Mouse (Mus musculus) forebrain, embryonic 13.5 days (tissue): ENCODE results near the gene Rnf216. TPM values are rescaled to one million over a fixed set of nuclear protein-coding genes. Genes with fewer than 3 reads are reported as not detected.

Experiments used
- ATAC-seq: fragments of 200-750 bp; cut with Nextera tagmentation; 2 replicates; pipeline ENCODE4 v1.8.0; 2017
- H3K27ac ChIP-seq: fragments of 300-500 bp; sonication (generic); 2 replicates; pipeline ENCODE4 v1.5.1; 2015; ENCODE audit warnings: inconsistent platforms, mild to moderate bottlenecking, moderate library complexity
- H3K27me3 ChIP-seq: fragments of 300-500 bp; sonication (generic); 2 replicates; pipeline ENCODE4 v1.6.1; 2015; ENCODE audit warnings: mild to moderate bottlenecking, inconsistent platforms
- H3K36me3 ChIP-seq: fragments of 300-500 bp; sonication (generic); 2 replicates; pipeline ENCODE4 v1.6.1; 2015; ENCODE audit warnings: mild to moderate bottlenecking, inconsistent platforms; ENCODE audit not compliant: poor library complexity, severe bottlenecking
- H3K4me1 ChIP-seq: fragments of 300-500 bp; sonication (generic); 2 replicates; pipeline ENCODE4 v1.6.1; 2015; ENCODE audit warnings: inconsistent platforms
- H3K4me2 ChIP-seq: fragments of 300-500 bp; sonication (generic); 2 replicates; pipeline ENCODE4 v1.6.1; 2015; ENCODE audit warnings: inconsistent platforms, mild to moderate bottlenecking, moderate library complexity
- H3K4me3 ChIP-seq: fragments of 300-500 bp; sonication (generic); 2 replicates; pipeline ENCODE4 v1.5.1; 2015; ENCODE audit warnings: mild to moderate bottlenecking, inconsistent platforms
- H3K9ac ChIP-seq: fragments of 300-500 bp; sonication (generic); 2 replicates; pipeline ENCODE4 v1.6.1; 2015; ENCODE audit warnings: mild to moderate bottlenecking, inconsistent platforms
- H3K9me3 ChIP-seq: fragments of 300-500 bp; sonication (generic); replicated peaks from 2 replicates; pipeline ENCODE4 v1.6.1; 2016; ENCODE audit warnings: inconsistent platforms
- WGBS: fragments of 180-500 bp; shearing (Covaris S2); methylation state at CpG from one replicate; pipeline ENCODE4 v1.1.7; 2015; 5-methylcytosine and 5-hydroxymethylcytosine counted together
- polyA plus RNA-seq: library from polyadenylated mRNA; unstranded; fragments of >200 nt; fragmentation: Nextera tagmentation; extraction: Ambion mirVana; gene quantifications from 2 replicates; pipeline ENCODE4 v1.2.1, GENCODE M21; 2015

Gene Rnf216
- polyA plus RNA-seq, 1 experiment from 2014 or later = 36.7 TPM

GRCm38 (mm10) chr5:143033277-143033676 is 79.5 kb downstream of the Rnf216 start:
- H3K27me3 ChIP-seq = no peaks in the 10 kb centered on the region
- WGBS = 84% methylated on average over 3 of the region's 3 CpGs
- no peak overlapping the region for H3K27ac ChIP-seq
- no peak overlapping the region for H3K4me3 ChIP-seq
- no peaks in the 10 kb centered on the region for H3K36me3 ChIP-seq
- no peak overlapping the region for H3K9ac ChIP-seq
- no peaks in the 10 kb centered on the region for H3K9me3 ChIP-seq
- ATAC-seq = no peak
- peaks cover 13% of the 10 kb centered on the region for H3K4me1 ChIP-seq
- H3K4me2 ChIP-seq = no peak overlapping the region

GRCm38 (mm10) chr5:143032639-143033146 is 80.1 kb downstream of the Rnf216 start:
- H3K9ac ChIP-seq = peak overlapping the region; percentile 14; the same call in 1 of the 2 replicates
- no peaks in the 10 kb centered on the region for H3K27me3 ChIP-seq
- peaks cover 13% of the 10 kb centered on the region for H3K4me1 ChIP-seq
- no peak for ATAC-seq
- peaks cover 5% of the 10 kb centered on the region; the same call in 1 of the 2 replicates for H3K36me3 ChIP-seq
- no peak overlapping the region for H3K4me2 ChIP-seq
- H3K9me3 ChIP-seq = no peaks in the 10 kb centered on the region
- H3K4me3 ChIP-seq = no peak overlapping the region
- H3K27ac ChIP-seq = no peak overlapping the region
- WGBS = 44% methylated on average over 2 of the region's 2 CpGs

- WGBS = 42% methylated on average over 7 of the region's 7 CpGs
- H3K27me3 ChIP-seq = no peaks in the 10 kb centered on the region
- H3K9ac ChIP-seq = no peak overlapping the region
- no peak for ATAC-seq
- peak overlapping the region; percentile 8 for H3K27ac ChIP-seq
- no peaks in the 10 kb centered on the region for H3K9me3 ChIP-seq
- H3K36me3 ChIP-seq = peaks cover 15% of the 10 kb centered on the region
- H3K4me3 ChIP-seq = no peak overlapping the region
- H3K4me2 ChIP-seq = no peak overlapping the region
- peaks cover 13% of the 10 kb centered on the region for H3K4me1 ChIP-seq
Observed at GRCm38 (mm10) chr5:143031681-143032080, 81.1 kb downstream of the Rnf216 start.

- Histone ChIP-seq H3K9ac (no peak overlapping the region), H3K9me3 (no peaks in the 10 kb centered on the region), H3K4me1 (peaks cover 13% of the 10 kb centered on the region), H3K4me3 (no peak overlapping the region), H3K4me2 (no peak overlapping the region), H3K36me3 (peaks cover 20% of the 10 kb centered on the region), H3K27ac (peak overlapping the region; percentile 8; the same call in 1 of the 2 replicates), H3K27me3 (no peaks in the 10 kb centered on the region)
- no peak for ATAC-seq
- WGBS = 35% methylated on average over 4 of the region's 4 CpGs
Observed at GRCm38 (mm10) chr5:143031193-143031592, 81.6 kb downstream of the Rnf216 start.

- H3K4me3 ChIP-seq = no peak overlapping the region
- 95% methylated on average over 2 of the region's 2 CpGs for WGBS
- H3K4me2 ChIP-seq = no peak overlapping the region
Observed at GRCm38 (mm10) chr5:143023887-143024286, 88.9 kb downstream of the Rnf216 start.

GRCm38 (mm10) chr5:143022956-143023355 is 89.8 kb downstream of the Rnf216 start:
- H3K4me2 ChIP-seq = no peak overlapping the region
- peaks cover 40% of the 10 kb centered on the region for H3K36me3 ChIP-seq
- H3K4me1 ChIP-seq = no peaks in the 10 kb centered on the region
- no peak for ATAC-seq
- H3K27me3 ChIP-seq = no peaks in the 10 kb centered on the region
- H3K9ac ChIP-seq = no peak overlapping the region
- no peak overlapping the region for H3K4me3 ChIP-seq
- no peaks in the 10 kb centered on the region for H3K9me3 ChIP-seq
- no peak overlapping the region for H3K27ac ChIP-seq
- WGBS = 100% methylated on average over 1 of the region's 1 CpGs

More at GRCm38 (mm10) chr5:143023887-143024286, 88.9 kb downstream of the Rnf216 start:
- Histone ChIP-seq H3K36me3 (peaks cover 42% of the 10 kb centered on the region), H3K27ac (no peak overlapping the region), H3K9me3 (no peaks in the 10 kb centered on the region), H3K27me3 (no peaks in the 10 kb centered on the region), H3K4me1 (no peaks in the 10 kb centered on the region), H3K9ac (no peak overlapping the region)
- no peak for ATAC-seq

- no peak overlapping the region for H3K9ac ChIP-seq
- no peaks in the 10 kb centered on the region for H3K9me3 ChIP-seq
- H3K4me3 ChIP-seq = no peak overlapping the region
- H3K27me3 ChIP-seq = no peaks in the 10 kb centered on the region
- H3K36me3 ChIP-seq = peaks cover 50% of the 10 kb centered on the region
- 90% methylated on average over 5 of the region's 5 CpGs for WGBS
- no peak overlapping the region for H3K4me2 ChIP-seq
- ATAC-seq = no peak
- H3K27ac ChIP-seq = no peak overlapping the region
- H3K4me1 ChIP-seq = no peaks in the 10 kb centered on the region
Observed at GRCm38 (mm10) chr5:143017401-143017800, 95.4 kb downstream of the Rnf216 start.

- no peak overlapping the region for H3K9ac ChIP-seq
- no peak for ATAC-seq
- H3K4me1 ChIP-seq = 0 out of 2 replicates have a peak, but pooled peaks cover 7% of the 10 kb centered on the region
- no peak overlapping the region for H3K4me2 ChIP-seq
- 40% methylated on average over 11 of the region's 11 CpGs for WGBS
- no peak overlapping the region for H3K4me3 ChIP-seq
- H3K27ac ChIP-seq = peak overlapping the region; percentile 35; the same call in 1 of the 2 replicates
- peaks cover 43% of the 10 kb centered on the region for H3K36me3 ChIP-seq
- H3K27me3 ChIP-seq = no peaks in the 10 kb centered on the region
- no peaks in the 10 kb centered on the region for H3K9me3 ChIP-seq
Observed at GRCm38 (mm10) chr5:143009383-143009782, 103.4 kb downstream of the Rnf216 start.

GRCm38 (mm10) chr5:143000654-143001500 is 111.9 kb downstream of the Rnf216 start:
- 69% methylated on average over 9 of the region's 9 CpGs for WGBS
- H3K4me2 ChIP-seq = no peak overlapping the region
- no peaks in the 10 kb centered on the region for H3K9me3 ChIP-seq
- H3K4me1 ChIP-seq = peaks cover 9% of the 10 kb centered on the region
- no peak for ATAC-seq
- peak overlapping the region; percentile 59 for H3K27ac ChIP-seq
- no peak overlapping the region for H3K4me3 ChIP-seq
- H3K27me3 ChIP-seq = no peaks in the 10 kb centered on the region
- H3K36me3 ChIP-seq = peaks cover 21% of the 10 kb centered on the region
- H3K9ac ChIP-seq = no peak overlapping the region

GRCm38 (mm10) chr5:143000091-143000490 is 112.7 kb downstream of the Rnf216 start:
- Histone ChIP-seq H3K27ac (no peak overlapping the region), H3K4me1 (peaks cover 9% of the 10 kb centered on the region), H3K9me3 (no peaks in the 10 kb centered on the region), H3K36me3 (peaks cover 21% of the 10 kb centered on the region), H3K9ac (no peak overlapping the region), H3K27me3 (no peaks in the 10 kb centered on the region), H3K4me2 (no peak overlapping the region), H3K4me3 (no peak overlapping the region)
- WGBS = 62% methylated on average over 4 of the region's 4 CpGs
- no peak for ATAC-seq

- Histone ChIP-seq H3K4me3 (no peak overlapping the region), H3K27ac (no peak overlapping the region), H3K36me3 (peaks cover 29% of the 10 kb centered on the region), H3K27me3 (no peaks in the 10 kb centered on the region), H3K9ac (no peak overlapping the region), H3K4me1 (peaks cover 9% of the 10 kb centered on the region), H3K9me3 (no peaks in the 10 kb centered on the region), H3K4me2 (no peak overlapping the region)
- WGBS = 61% methylated on average over 2 of the region's 2 CpGs
- ATAC-seq = no peak
Observed at GRCm38 (mm10) chr5:142998171-142998570, 114.6 kb downstream of the Rnf216 start.

- Histone ChIP-seq H3K9ac (no peak overlapping the region), H3K27ac (no peak overlapping the region), H3K4me1 (peaks cover 9% of the 10 kb centered on the region), H3K36me3 (peaks cover 35% of the 10 kb centered on the region), H3K4me2 (no peak overlapping the region), H3K4me3 (no peak overlapping the region), H3K9me3 (no peaks in the 10 kb centered on the region), H3K27me3 (no peaks in the 10 kb centered on the region)
- WGBS = 82% methylated on average over 9 of the region's 9 CpGs
- no peak for ATAC-seq
Observed at GRCm38 (mm10) chr5:142997526-142997925, 115.3 kb downstream of the Rnf216 start.
